Mouse (Mus musculus) forebrain, embryonic 10.5 days (tissue): Measurements from ENCODE around the gene Hoxb7. TPM values are rescaled to one million over a fixed set of nuclear protein-coding genes. Genes with fewer than 3 reads are reported as not detected.

Experiments used
- DNase-seq: peaks from one replicate; pipeline ENCODE4 v3.0.0-alpha.2; 2017; ENCODE audit warnings: low spot score; ENCODE audit errors: extremely low spot score
- H3K27ac ChIP-seq: fragments of 300-500 bp; sonication (generic); 2 replicates; pipeline ENCODE4 v1.5.1; 2016; ENCODE audit warnings: mild to moderate bottlenecking
- H3K27me3 ChIP-seq: fragments of 300-500 bp; sonication (generic); 2 replicates; pipeline ENCODE4 v1.6.1; 2016; ENCODE audit warnings: mild to moderate bottlenecking; ENCODE audit not compliant: poor library complexity, severe bottlenecking
- H3K36me3 ChIP-seq: fragments of 300-500 bp; sonication (generic); replicated peaks from 2 replicates; pipeline ENCODE4 v1.6.1; 2016; ENCODE audit warnings: mild to moderate bottlenecking, moderate library complexity
- H3K4me1 ChIP-seq: fragments of 300-500 bp; sonication (generic); 2 replicates; pipeline ENCODE4 v1.6.1; 2016
- H3K4me3 ChIP-seq: fragments of 300-500 bp; sonication (generic); 2 replicates; pipeline ENCODE4 v1.5.1; 2016; ENCODE audit warnings: mild to moderate bottlenecking, moderate library complexity
- H3K9me3 ChIP-seq: fragments of 300-500 bp; sonication (generic); 2 replicates; pipeline ENCODE4 v1.6.1; 2016; ENCODE audit warnings: mild to moderate bottlenecking, moderate library complexity
- WGBS: fragments of 180-500 bp; shearing (Covaris S2); methylation state at CpG from one replicate; pipeline ENCODE4 v1.1.7; 2016; 5-methylcytosine and 5-hydroxymethylcytosine counted together
- polyA plus RNA-seq: library from polyadenylated mRNA; unstranded; fragments of >200 nt; fragmentation: Nextera tagmentation; extraction: Ambion mirVana; gene quantifications from 2 replicates; pipeline ENCODE4 v1.2.1, GENCODE M21; 2016

Gene Hoxb7
- polyA plus RNA-seq, 1 experiment from 2014 or later: not detected

DNA sequence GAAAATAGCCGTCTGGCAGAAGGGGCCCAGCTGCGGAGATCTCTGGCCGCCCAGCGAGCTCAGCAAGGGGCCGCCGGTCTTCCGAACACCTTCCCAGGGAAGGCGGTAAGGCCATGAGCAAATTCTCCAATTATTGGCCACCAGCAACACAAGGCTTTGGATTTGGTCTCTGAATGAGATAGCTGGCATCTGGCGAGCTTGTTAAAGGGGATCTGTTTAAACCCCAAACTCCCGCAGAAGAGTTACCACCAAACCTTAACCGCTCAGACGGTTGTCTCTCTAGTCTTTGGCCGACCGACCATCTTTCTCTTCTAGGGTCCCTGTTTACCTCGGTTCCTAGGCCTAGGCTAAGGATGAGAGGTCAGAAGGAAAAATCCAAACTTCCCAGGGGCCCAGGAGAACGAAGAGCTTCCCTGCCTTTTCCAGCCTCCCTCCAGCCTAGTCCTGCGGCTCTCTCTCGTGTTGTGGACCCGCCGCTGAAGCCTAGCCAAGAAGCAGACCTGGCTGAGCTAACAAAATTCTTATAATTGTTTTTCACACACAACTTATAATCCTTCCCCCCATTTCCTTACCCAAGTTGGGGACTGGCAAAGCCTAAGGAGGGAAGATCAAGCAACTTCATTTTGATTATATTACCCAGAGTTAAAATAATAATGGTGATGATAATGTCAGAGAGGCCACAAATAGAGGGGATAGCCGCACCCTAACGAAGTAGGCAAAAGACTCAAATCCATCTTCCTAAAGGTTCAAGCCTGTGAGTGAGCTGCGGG is 16.1 kb downstream of the Hoxb7 start:
- Histone ChIP-seq H3K9me3 (no peaks in the 10 kb centered on the region), H3K4me3 (no peak overlapping the region), H3K27ac (no peak overlapping the region), H3K36me3 (no peaks in the 10 kb centered on the region), H3K27me3 (peaks cover 100% of the 10 kb centered on the region), H3K4me1 (peaks cover 24% of the 10 kb centered on the region)
- WGBS: 3% methylated on average over 23 of the region's 23 CpGs
- DNase-seq: no peak

DNA sequence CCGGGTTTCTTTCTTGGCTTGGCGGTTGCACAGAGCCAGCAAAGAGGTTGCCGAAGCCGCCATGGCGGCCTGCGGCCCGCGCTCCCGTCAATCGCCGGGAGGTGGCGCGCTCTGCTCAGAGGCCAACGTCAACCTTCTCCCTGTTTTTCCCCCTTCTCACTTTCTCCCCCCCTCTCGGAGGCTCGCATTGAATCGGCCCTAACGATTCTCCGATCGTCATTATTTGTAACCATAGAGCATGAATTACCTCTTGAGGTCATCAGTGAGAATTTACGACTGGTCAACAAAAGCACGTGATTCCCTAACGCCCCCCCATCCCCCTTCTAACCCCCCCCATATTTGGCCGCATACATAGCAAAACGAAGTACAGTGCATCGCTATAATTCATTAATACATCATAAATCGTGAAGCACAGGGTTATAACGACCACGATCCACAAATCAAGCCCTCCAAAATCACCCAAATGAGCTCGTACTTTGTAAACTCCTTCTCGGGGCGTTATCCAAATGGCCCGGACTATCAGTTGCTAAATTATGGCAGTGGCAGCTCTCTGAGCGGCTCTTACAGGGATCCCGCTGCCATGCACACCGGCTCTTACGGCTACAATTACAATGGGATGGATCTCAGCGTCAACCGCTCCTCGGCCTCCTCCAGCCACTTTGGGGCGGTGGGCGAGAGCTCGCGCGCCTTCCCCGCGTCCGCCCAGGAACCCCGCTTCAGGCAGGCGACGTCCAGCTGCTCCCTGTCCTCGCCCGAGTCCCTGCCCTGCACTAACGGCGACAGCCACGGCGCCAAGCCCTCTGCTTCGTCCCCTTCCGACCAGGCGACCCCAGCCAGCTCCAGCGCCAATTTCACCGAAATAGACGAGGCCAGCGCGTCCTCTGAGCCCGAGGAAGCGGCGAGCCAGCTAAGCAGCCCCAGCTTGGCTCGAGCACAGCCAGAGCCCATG is 17.0 kb downstream of the Hoxb7 start, which contains the start of gene Hoxb5:
Gene Hoxb5 (plus strand): TSS at position 186 of the 949 bp plus-strand sequence.
- peak; percentile 78 for DNase-seq
- Histone ChIP-seq H3K9me3 (no peaks in the 10 kb centered on the region), H3K4me3 (0 out of 2 replicates have a peak within 1 kb of the TSS, but pooled peaks have one; percentile 1), H3K27me3 (peaks cover 100% of the 10 kb centered on the region), H3K4me1 (peaks cover 24% of the 10 kb centered on the region), H3K27ac (no peak within 1 kb of the TSS), H3K36me3 (no peaks in the 10 kb centered on the region)
- WGBS: under 1% methylated on average over 69 of the region's 69 CpGs

DNA sequence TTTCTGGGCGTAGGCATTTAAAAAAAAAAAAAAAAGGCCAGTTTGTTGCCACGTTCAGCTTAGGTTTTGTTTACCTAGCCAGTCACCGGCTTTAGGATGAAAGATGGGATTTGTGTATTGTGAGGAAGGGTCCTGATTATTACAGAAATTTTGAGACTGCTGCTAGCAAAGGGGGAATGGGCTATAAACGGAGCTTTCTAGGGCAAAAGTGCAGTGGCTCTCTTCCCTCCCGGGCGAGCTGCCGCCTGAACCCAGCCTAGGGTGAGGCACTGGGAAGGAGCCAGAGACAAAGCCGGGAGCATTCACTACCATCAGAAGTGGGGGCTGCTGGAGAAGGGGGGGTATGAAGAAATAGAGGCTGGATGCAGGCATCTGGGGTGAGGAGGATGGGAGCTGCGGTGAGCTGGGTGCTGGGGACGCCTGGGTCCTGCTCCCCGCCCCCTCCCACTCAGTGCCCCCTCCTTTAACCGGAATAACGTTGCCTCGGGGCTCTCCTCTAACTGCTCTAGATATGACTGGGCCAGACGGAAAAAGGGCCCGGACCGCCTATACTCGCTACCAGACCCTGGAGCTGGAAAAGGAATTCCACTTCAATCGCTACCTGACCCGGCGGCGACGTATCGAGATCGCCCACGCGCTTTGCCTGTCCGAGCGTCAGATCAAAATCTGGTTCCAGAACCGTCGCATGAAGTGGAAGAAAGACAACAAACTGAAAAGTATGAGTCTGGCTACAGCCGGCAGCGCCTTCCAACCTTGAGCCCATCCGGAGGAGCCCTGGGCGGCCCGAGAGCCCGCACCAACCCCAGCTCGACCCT is 18.2 kb downstream of the Hoxb7 start:
- Histone ChIP-seq H3K27me3 (peaks cover 100% of the 10 kb centered on the region), H3K4me3 (no peak overlapping the region), H3K4me1 (peaks cover 16% of the 10 kb centered on the region), H3K9me3 (no peaks in the 10 kb centered on the region), H3K27ac (no peak overlapping the region), H3K36me3 (no peaks in the 10 kb centered on the region)
- no peak for DNase-seq
- under 1% methylated on average over 38 of the region's 38 CpGs for WGBS

DNA sequence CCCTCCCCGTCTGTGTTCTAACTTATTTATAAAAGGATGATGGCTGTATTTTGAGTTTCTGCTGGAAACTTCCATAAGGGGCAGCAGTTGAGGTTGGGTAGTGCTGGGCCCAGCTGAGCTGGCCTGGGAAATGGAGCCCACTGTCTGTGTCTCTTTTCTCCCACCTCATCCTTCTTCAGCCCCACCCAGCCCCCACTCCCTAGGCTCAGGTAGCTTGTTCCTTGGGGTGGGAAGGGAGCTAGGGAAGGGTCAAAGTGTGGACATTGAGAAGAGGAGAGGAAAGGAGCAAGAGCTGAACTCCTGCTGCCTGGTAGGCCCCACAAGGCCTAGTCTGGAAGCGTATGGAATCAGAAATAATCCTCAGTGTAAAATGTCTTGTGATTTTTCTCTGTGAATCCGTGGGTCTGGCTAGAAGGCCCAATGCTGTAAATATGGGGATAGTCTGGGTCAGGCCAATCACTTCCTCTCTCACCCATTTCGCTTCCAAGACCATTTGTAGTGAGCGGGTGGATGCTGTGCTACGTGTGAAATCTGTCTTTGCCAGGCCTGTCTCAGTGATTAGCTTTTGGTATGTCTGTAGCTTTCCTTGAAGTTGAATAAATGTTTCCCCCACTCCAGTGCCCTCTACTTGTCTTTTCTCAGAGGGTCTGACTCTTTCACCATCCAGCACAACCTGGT is 19.2 kb downstream of the Hoxb7 start:
- no peak for DNase-seq
- 10% methylated on average over 6 of the region's 6 CpGs for WGBS
- no peak overlapping the region for H3K27ac ChIP-seq
- no peak overlapping the region for H3K4me3 ChIP-seq
- H3K27me3 ChIP-seq: peaks cover 100% of the 10 kb centered on the region
- H3K36me3 ChIP-seq: no peaks in the 10 kb centered on the region
- no peaks in the 10 kb centered on the region for H3K9me3 ChIP-seq
- peaks cover 12% of the 10 kb centered on the region for H3K4me1 ChIP-seq

DNA sequence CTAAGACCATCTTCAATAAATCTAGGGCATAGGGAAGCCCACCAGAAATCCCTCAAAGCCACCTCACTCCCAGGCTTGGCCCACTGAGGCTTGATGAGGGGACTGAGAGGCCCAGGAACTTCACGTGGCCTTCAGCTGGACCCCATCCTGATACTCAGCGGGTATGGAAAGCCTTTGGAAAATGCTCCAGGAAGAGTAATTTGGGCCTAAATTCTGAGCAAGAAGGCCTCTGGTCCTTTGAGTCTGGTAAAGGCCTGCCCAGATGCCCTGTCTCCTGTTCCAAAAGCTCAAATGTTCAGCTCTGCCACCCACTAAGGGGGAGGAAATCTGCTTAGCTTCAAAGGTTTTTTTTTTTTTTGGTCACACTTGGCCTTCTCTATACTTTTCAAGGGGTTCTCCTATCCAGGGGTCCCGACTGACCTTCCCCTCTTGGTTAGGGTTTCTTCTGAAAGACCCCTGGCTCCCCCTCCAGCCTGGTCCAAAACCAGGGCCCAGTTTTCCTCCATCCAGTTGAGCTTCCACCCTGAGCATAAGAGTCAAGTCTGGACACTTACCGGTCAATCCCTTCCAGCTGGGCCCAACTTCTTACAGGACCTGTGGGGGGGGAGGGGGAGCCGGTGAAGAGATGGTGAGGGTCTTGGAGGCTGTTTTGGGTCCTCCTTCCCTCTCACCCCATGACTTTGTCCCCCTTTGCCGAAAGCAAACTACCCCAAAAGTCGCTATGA is 19.9 kb downstream of the Hoxb7 start:
- DNase-seq: no peak
- no peaks in the 10 kb centered on the region for H3K36me3 ChIP-seq
- H3K27ac ChIP-seq: no peak overlapping the region
- peaks cover 10% of the 10 kb centered on the region for H3K4me1 ChIP-seq
- H3K4me3 ChIP-seq: no peak overlapping the region
- 3% methylated on average over 7 of the region's 7 CpGs for WGBS
- peaks cover 100% of the 10 kb centered on the region for H3K27me3 ChIP-seq
- no peaks in the 10 kb centered on the region for H3K9me3 ChIP-seq

DNA sequence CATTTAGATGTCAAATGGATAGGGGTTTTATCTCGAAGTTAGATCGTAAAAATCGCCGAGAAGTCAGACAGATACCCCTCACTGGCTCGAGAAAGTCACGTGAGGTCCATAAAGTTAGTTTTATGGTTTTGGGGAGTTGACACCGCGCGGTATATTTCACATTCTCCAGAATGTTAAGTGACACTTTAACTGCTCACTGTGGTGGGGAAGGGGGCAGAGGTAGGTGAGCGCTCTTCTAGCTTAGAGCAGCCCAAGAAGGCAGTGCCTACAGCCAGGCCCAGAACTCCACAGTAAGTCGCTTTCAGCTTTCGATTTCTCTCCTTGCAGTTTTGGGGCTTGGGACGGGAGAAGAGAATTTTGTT is 20.5 kb downstream of the Hoxb7 start:
- peaks cover 100% of the 10 kb centered on the region for H3K27me3 ChIP-seq
- H3K36me3 ChIP-seq: no peaks in the 10 kb centered on the region
- 5% methylated on average over 13 of the region's 13 CpGs for WGBS
- no peaks in the 10 kb centered on the region for H3K9me3 ChIP-seq
- H3K4me1 ChIP-seq: peaks cover 15% of the 10 kb centered on the region
- no peak for DNase-seq
- H3K27ac ChIP-seq: no peak overlapping the region
- H3K4me3 ChIP-seq: no peak overlapping the region

DNA sequence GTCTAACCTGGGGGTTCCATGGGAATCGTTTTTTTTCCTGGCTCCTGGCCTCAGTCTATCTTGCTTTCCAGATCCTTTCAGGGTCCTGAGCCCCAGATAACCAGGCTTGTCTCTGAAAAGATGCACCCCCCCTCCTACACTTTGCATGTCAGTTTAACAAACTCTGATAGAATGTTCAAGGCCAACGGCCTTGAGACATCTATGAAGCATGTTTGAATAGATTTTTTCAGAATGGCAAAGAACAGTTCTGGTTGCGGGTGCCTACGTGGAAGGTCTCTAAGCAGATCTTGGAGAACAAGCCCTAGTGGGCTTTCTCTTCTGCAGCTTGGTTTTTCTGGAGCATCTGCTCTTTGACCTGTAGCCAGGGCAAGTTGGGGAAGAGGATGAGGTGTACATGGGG is 22.3 kb downstream of the Hoxb7 start:
- Histone ChIP-seq H3K4me3 (no peak overlapping the region), H3K36me3 (no peaks in the 10 kb centered on the region), H3K27me3 (peaks cover 100% of the 10 kb centered on the region), H3K4me1 (peaks cover 12% of the 10 kb centered on the region), H3K27ac (no peak overlapping the region), H3K9me3 (no peaks in the 10 kb centered on the region)
- no peak for DNase-seq
- 11% methylated on average over 4 of the region's 4 CpGs for WGBS

DNA sequence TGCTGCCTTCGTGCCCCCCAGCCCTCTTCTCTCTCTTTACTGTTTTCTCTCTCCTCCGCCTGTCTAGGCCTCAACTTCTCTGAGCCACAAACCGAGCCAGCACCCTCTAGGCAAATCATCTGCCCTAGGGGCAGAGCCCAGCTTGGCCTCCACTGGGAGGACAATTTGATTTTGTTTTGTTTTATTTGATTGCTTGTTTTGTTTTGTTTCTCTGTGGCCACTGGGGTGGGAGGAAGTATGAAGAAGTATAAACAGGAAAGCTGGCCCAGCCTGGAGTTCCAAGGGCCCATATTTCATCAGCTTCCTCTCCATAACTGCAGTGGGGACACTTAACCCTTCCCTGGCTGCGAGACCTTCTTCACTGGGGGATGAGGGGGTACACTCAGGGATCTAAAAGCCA is 22.9 kb downstream of the Hoxb7 start:
- Histone ChIP-seq H3K36me3 (no peaks in the 10 kb centered on the region), H3K27ac (no peak overlapping the region), H3K27me3 (peaks cover 100% of the 10 kb centered on the region), H3K9me3 (no peaks in the 10 kb centered on the region), H3K4me3 (no peak overlapping the region), H3K4me1 (peaks cover 10% of the 10 kb centered on the region)
- DNase-seq: no peak
- WGBS: 8% methylated on average over 4 of the region's 4 CpGs

DNA sequence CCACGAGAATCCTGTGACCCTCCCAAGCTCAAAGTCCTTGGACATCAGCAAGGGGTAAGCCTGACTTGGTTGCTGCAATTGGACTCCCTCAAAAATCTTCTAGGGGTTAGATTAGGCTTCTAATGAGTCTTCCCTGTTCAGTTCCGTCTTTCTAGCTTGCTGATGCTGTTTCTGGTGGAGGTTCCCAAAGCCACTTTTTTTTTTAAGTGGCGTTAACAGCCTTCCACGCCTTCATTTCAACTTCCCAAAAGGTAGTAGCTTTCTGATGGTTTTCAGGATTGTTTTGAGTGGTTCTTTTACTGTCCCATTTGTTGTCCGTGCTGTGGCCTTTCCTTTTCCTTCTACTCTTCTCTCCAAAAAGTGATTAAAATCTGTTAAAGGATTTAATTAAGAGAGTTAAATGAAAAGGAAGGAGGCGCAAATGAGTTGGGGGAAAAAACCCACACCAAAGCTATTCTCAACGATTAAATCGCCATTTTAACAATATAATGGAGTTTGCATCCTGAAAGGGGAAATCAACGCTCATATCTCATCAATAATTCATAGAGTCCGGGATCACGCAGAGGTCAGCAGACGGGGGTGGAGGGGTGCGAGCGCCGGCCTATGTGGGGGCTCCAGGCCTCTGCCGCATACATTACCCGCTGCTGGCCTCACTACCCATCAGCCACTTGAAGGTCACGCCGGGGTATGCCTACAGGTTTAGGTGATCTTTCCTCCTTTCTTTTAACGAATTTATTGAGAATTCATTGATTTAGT is 23.9 kb downstream of the Hoxb7 start:
- 3% methylated on average over 20 of the region's 20 CpGs for WGBS
- peaks cover 100% of the 10 kb centered on the region for H3K27me3 ChIP-seq
- H3K4me3 ChIP-seq: no peak overlapping the region

DNA sequence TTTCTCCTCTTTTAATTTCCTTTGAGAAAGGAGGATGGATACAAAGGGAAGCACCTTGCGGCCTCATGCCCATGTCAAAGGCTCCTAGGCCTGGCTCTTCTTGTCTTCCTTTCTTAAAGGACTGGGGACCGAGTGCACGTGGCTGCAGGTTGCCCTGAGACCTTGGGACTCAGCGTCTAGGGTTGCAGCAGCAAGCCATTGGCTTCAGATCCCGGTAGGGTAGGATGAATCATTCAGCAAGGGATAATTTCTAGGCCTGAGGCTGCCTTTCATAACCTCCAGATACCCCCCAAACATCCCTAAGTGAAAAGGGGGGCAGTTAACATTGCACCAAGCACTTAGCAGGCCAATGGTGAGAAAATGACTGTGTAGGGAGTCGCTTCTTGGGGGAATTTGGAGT is 24.7 kb downstream of the Hoxb7 start:
- Histone ChIP-seq H3K36me3 (no peaks in the 10 kb centered on the region), H3K4me1 (peaks cover 10% of the 10 kb centered on the region), H3K27me3 (peaks cover 100% of the 10 kb centered on the region), H3K4me3 (peak overlapping the region; percentile 22; the same call in 1 of the 2 replicates), H3K27ac (no peak overlapping the region), H3K9me3 (no peaks in the 10 kb centered on the region)
- no peak for DNase-seq
- WGBS: 6% methylated on average over 6 of the region's 6 CpGs

More for the DNA sequence above, 23.9 kb downstream of the Hoxb7 start:
- DNase-seq: no peak
- Histone ChIP-seq H3K27ac (no peak overlapping the region), H3K9me3 (no peaks in the 10 kb centered on the region), H3K36me3 (no peaks in the 10 kb centered on the region), H3K4me1 (peaks cover 10% of the 10 kb centered on the region)
